Mouse (Mus musculus): ENCODE results near the gene Ccdc170.

DNA sequence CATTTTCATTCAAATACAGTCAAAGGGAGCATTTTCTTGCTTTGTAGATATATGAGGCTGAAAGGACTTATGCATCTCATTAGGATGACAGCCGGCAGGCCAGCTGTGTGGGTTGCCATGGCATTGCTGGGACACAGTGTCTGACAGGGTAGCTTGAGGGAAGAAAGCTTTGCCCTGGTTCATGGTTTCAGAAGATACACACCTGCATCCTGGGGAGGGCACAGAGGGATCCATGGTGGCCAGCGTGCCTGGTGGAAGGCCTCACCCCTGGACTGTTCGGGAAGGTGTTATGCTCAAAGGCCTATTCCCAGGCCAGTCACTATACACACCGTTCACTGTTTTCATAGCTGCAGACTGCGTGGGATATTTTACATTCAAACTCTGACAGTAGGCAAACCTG, 99.6 kb downstream of the Ccdc170 start:
- TF ChIP-seq POLR2A (IDR thresholded peaks at IDR 0.05; ENCODE audit: extremely low read depth, insufficient read depth, low read length) (no peak), CTCF (IDR thresholded peaks at IDR 0.05; ENCODE audit: extremely low read depth, insufficient read depth, low read length) (no peak)
